Mouse (Mus musculus) thymus, adult 2 months (tissue): ENCODE measurements around the gene Tbxas1.

Experiments used
- CTCF ChIP-seq: fragments of 200-500 bp; IDR thresholded peaks from 2 replicates; pipeline ENCODE4 v1.5.1; 2012; ENCODE audit warnings: mild to moderate bottlenecking, control low read depth, low read length, moderate library complexity, borderline replicate concordance; ENCODE audit not compliant: control insufficient read depth, poor library complexity, insufficient read depth; ENCODE audit errors: extremely low read depth
- POLR2A ChIP-seq: fragments of 200-500 bp; IDR thresholded peaks from 2 replicates; pipeline ENCODE4 v1.6.1; 2012; ENCODE audit warnings: mild to moderate bottlenecking, low read length, control low read depth, moderate library complexity; ENCODE audit not compliant: control insufficient read depth, poor library complexity, insufficient read depth; ENCODE audit errors: extremely low read depth

- TF ChIP-seq CTCF (no peak), POLR2A (no peak)
Observed at GRCm38 (mm10) chr6:39055831-39056261, 180.6 kb downstream of the Tbxas1 start.
